ENCODE assay signal across 1 mouse cellular context in the genomic region with DNA sequence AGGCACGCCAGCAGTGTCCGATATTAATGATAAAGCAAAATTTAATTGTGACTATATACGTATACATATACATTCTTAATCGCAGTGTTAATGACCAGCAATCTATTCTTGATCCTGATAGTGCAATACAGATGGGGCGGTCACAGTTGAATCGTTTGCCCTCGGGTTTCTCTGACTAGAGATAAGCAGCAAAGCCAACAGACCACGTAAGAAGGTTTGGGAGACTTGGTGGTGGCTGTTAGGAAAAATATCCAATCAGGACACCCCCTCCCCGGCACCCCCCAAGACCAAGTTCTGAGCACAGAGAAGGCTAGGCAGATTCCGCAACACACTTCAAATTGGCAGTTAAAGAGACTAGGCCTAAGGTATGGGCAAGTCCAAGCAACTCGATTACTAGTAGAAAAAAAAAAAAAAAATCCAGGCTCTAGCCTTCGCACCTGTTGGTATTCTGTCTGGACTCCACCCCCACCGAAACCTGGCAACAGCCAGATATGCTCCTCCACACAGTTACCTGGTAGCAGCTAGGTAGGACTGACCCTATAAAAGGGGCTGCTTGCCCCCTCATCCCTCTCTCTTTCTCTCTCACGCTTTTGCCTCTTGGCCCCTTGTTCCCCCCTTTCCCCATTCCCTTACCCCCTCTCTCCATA.
TF ChIP-seq lines count a peak whose summit lies in the region.

No protein-coding gene starts in this region.

TF ChIP-seq in CH12.LX, 34 proteins besides CTCF, POLR2A, EP300 and RAD21:
- TF ChIP-seq ZNF384 (IDR thresholded peaks at IDR 0.05; ENCODE audit: low read depth, low read length) (peak; percentile 43; the same call in 1 of the 2 replicates), TBP (conservative IDR thresholded peaks at IDR 0.05; ENCODE audit: low read depth, low read length) (no peak)
